8 mouse cellular contexts compared by ENCODE assay signal in genomic region chr17:70835071-70835790, GRCm38 (mm10). TPM values are rescaled to one million over a fixed set of nuclear protein-coding genes. Genes with fewer than 3 reads are reported as not detected.
A peak's percentile ranks its signal among the peaks of the same experiment; 100 is the strongest.
DNase-seq lines count a peak whose midpoint lies in the region; ATAC-seq and TF ChIP-seq lines count a peak whose summit lies in the region.

No protein-coding gene starts in this region.

- H3K9me3 ChIP-seq in hindbrain, embryonic 14.5 days (ENCODE audit: control insufficient read depth, low read length): no peaks in the 10 kb centered on the region
- H3K9me3 ChIP-seq in midbrain, embryonic 13.5 days: no peaks in the 10 kb centered on the region

- no peaks in the 10 kb centered on the region for H3K27me3 ChIP-seq in kidney, adult 2 months (replicated peaks; ENCODE audit: control insufficient read depth, insufficient read depth, low read length)
- H3K27me3 ChIP-seq in hindbrain, embryonic 14.5 days (ENCODE audit: control insufficient read depth, insufficient read depth, low read length): peaks cover 11% of the 10 kb centered on the region
- H3K27me3 ChIP-seq in midbrain, embryonic 13.5 days: no peaks in the 10 kb centered on the region

- H3K36me3 ChIP-seq in kidney, adult 2 months (ENCODE audit: control insufficient read depth, insufficient read depth, low read length): no peaks in the 10 kb centered on the region
- H3K36me3 ChIP-seq in hindbrain, embryonic 14.5 days (replicated peaks; ENCODE audit: control insufficient read depth, insufficient read depth): no peaks in the 10 kb centered on the region
- 0 out of 2 replicates have a peak, but pooled peaks cover 6% of the 10 kb centered on the region for H3K36me3 ChIP-seq in midbrain, embryonic 13.5 days

- no peaks in the 10 kb centered on the region for H3K4me1 ChIP-seq in kidney, adult 2 months (ENCODE audit: control insufficient read depth, insufficient read depth, low read length)
- peaks cover 11% of the 10 kb centered on the region for H3K4me1 ChIP-seq in hindbrain, embryonic 14.5 days (replicated peaks; ENCODE audit: control insufficient read depth, insufficient read depth, low read length)
- peaks cover 16% of the 10 kb centered on the region for H3K4me1 ChIP-seq in midbrain, embryonic 13.5 days (replicated peaks)

- no peak for TF ChIP-seq POLR2A in kidney, adult 2 months (IDR thresholded peaks at IDR 0.05; ENCODE audit: low read depth, low read length)
- TF ChIP-seq POLR2A in brain, embryonic 14.5 days (IDR thresholded peaks at IDR 0.05; ENCODE audit: borderline replicate concordance, extremely low read depth, insufficient read depth, insufficient read length, poor library complexity, severe bottlenecking): no peak

- DNase-seq in kidney, adult 2 months: peak; percentile 21
- no peak for DNase-seq in kidney, adult 11 months
- peak; percentile 63 for DNase-seq in brain, embryonic 14.5 days (ENCODE audit: low read depth)
- no peak for DNase-seq in hindbrain, embryonic 14.5 days (ENCODE audit: low spot score)
- DNase-seq in layer of hippocampus, postnatal 36 days: no peak
- no peak for DNase-seq in adrenal gland, postnatal 14 days
- no peak for DNase-seq in left cerebral cortex, postnatal 14 days (ENCODE audit: low spot score in 2 of 2)

- H3K4me2 ChIP-seq in hindbrain, embryonic 14.5 days (replicated peaks): peak overlapping the region; percentile 96
- H3K4me2 ChIP-seq in midbrain, embryonic 13.5 days (replicated peaks): peak overlapping the region; percentile 78

- no peak for TF ChIP-seq CTCF in kidney, adult 2 months (conservative IDR thresholded peaks at IDR 0.05; ENCODE audit: insufficient read depth, insufficient read length, low read depth, low read length)
- TF ChIP-seq CTCF in brain, embryonic 14.5 days (IDR thresholded peaks at IDR 0.05; ENCODE audit: borderline replicate concordance, extremely low read depth, insufficient read depth, insufficient read length): no peak

- 0 out of 2 replicates have a peak, but pooled peaks have one; percentile 46 for ATAC-seq in hindbrain, embryonic 14.5 days (ENCODE audit: low FRiP score)
- ATAC-seq in midbrain, embryonic 13.5 days: peak; percentile 49

- intact Hi-C loops in left cerebral cortex, postnatal 14 days (cut with DNase I): no loop called here

- no peak overlapping the region for H3K27ac ChIP-seq in kidney, adult 2 months (ENCODE audit: insufficient read depth, low read depth, low read length)
- no peak overlapping the region for H3K27ac ChIP-seq in hindbrain, embryonic 14.5 days
- H3K27ac ChIP-seq in midbrain, embryonic 13.5 days: no peak overlapping the region

- H3K9ac ChIP-seq in hindbrain, embryonic 14.5 days: peak overlapping the region; percentile 56
- peak overlapping the region; percentile 72 for H3K9ac ChIP-seq in midbrain, embryonic 13.5 days (replicated peaks)

- peak overlapping the region; percentile 27; the same call in 1 of the 2 replicates for H3K4me3 ChIP-seq in kidney, adult 2 months (ENCODE audit: insufficient read depth, low read depth, low read length)
- H3K4me3 ChIP-seq in hindbrain, embryonic 14.5 days (replicated peaks; ENCODE audit: low read length): peak overlapping the region; percentile 47
- peak overlapping the region; percentile 48 for H3K4me3 ChIP-seq in midbrain, embryonic 13.5 days (replicated peaks)

- WGBS in kidney, adult 2 months: 25% methylated on average over 10 of the region's 10 CpGs
- WGBS in hindbrain, embryonic 14.5 days: 2% methylated on average over 10 of the region's 10 CpGs
- under 1% methylated on average over 10 of the region's 10 CpGs for WGBS in midbrain, embryonic 13.5 days

RNA-seq across cellular contexts. Expression of gene Tgif1, which starts 18.1 kb away (rescaled TPM):
- 20.1 and 20.7 TPM in 2 replicates for polyA plus RNA-seq in kidney, adult 2 months (2012; rRNA removed)
- 17.2 and 19.2 TPM in 2 replicates for polyA plus RNA-seq in brain, embryonic 14.5 days (2012; rRNA removed)
- 11.8 and 12.0 TPM in 2 replicates for polyA plus RNA-seq in hindbrain, embryonic 14.5 days (2014; fragmentation: Nextera tagmentation; extraction: Ambion mirVana)
- 25.0 and 29.6 TPM in 2 replicates for polyA plus RNA-seq in midbrain, embryonic 13.5 days (2015; fragmentation: Nextera tagmentation; extraction: Ambion mirVana)
- total RNA-seq in layer of hippocampus, postnatal 36 days (2021): 1 to 10 TPM; 1.9 to 2.0 TPM
- 45.9 and 50.8 TPM in 2 replicates for total RNA-seq in adrenal gland, postnatal 14 days (2021)
- 1 to 10 TPM; 2.1 to 3.4 TPM for total RNA-seq in left cerebral cortex, postnatal 14 days (2021)

Comparison
In these comparisons a context has a peak if more than half of its experiments do, and no peak if none do; other contexts are left out.
1. DNase-seq: peak in kidney, adult 2 months (single experiment) and brain, embryonic 14.5 days (single experiment); none in kidney, adult 11 months (single experiment), hindbrain, embryonic 14.5 days (single experiment), layer of hippocampus, postnatal 36 days (0 of 2), adrenal gland, postnatal 14 days (single experiment) and left cerebral cortex, postnatal 14 days (0 of 2).
2. Peak in every context shown above with its lines, with median percentiles within 50 percentile points of each other: H3K4me3 ChIP-seq.